Mouse (Mus musculus): ENCODE measurements around the gene Orai1.
"Not testable (repeated sequence)": the region's sequence is repeated elsewhere in the genome, so short reads cannot be mapped to it uniquely, and the experiment has no call there.

The Orai1 gene

DNA sequence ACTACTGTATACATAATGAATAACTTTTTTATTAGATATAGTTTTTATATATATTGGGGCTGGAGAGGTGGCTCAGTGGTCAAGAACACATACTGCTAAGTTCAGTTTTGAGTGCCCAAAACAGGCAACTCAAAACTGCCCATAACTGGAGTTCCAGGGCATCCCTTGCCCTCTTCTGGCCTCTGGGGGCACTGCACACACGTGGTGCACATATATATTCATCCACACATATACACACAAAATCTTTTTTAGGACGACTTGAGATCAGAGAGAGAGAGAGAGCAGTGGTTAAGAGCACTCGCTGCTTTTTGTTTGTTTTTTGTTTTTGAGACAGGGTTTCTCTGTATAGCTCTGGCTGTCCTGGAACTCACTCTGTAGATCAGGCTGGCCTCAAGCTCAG is 16.4 kb downstream of the Orai1 start:
- no peak for DNase-seq (ENCODE audit: low spot score in 2 of 2)

DNA sequence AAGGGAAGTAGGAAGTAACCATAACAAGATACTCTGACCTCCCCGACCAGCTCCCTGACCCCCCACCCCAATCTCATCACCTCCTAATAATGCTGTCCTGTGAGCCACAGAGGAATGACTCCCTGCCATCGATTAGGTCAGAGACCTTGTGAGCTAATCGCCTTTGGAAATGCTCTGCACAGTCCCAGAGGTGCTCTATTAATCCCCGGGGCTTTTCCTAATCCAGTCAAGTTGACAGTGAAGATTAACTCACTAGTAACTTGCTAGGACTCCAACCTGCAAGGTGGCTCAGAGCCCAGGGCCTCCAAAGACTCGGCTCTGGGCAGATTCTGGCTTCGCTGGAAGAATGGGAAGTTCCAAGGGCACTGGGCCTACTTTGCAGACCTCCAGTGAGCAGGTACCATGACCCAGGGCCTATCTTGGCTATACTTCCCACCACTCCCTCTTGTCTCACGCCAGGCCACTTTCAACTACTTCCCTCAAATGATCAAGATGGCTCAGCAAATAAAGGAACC is 18.8 kb downstream of the Orai1 start:
- DNase-seq (ENCODE audit: low spot score in 2 of 2), result no peak

DNA sequence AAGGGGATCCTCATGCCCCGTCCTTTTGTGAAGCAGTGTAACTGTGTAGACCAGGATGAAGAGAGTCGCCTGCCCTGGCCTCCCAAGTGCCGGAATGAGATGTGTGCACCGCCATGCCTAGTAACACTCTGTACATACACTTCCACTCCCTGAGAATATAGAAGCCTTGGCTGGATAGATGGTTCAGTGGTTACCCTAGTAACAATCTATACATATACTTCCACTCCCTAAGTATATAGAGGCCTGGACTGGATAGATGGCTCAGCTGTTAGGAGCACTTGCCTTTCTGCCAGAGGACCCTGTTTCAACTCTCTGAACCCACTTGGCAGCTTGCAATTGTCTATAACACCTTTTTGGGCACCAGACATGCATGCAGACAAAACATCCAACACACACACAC is 20.2 kb downstream of the Orai1 start:
- DNase-seq (ENCODE audit: low spot score in 2 of 2), result no peak

DNA sequence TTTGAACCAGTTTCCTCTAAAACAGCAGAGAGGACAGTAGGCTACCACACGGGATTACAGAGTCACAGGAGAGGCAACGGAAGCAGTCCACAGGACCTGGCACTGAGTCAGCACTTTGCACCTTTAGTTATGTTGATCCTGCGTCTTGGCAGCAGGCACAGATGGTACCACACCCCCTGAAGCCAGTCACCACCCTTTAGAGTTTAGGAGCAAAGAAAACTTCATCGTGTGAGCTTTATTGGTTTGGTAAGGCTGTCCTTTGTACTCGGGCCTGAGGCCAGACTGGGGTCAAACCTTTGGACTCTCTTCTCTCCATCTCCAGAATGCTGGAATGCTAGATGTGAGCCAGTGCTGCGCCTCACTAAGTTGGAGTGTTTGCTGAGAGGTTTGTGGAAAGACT is 20.7 kb downstream of the Orai1 start:
- DNase-seq (ENCODE audit: low spot score in 2 of 2), result no peak

- DNase-seq (ENCODE audit: low spot score in 2 of 2), result no peak
These were observed 23.2 kb downstream of the Orai1 start for GRCm38 (mm10) chr5:123038115-123038514.

- DNase-seq (ENCODE audit: low spot score in 2 of 2), result no peak
These were observed 24.4 kb downstream of the Orai1 start for GRCm38 (mm10) chr5:123039120-123039752.

DNA sequence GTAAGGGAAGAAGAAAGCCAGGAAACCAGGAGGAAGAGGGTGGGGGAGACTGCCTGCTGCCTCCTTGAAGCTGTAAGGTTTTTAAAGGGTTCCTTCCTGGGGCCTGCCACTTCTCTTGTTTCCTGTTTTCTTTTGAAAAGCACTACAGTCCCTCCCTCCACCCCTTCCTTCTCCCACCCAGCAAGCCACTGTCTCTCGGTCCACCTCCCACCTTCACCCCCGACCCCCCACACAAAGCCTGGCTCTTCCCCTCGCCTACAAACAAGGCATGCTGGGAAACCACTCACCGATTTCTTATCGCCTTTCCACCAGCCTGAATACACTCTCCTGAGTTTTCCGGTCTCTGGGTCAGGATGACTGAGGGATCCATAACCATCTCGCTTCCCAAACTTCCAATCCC is 25.9 kb downstream of the Orai1 start:
- DNase-seq (ENCODE audit: low spot score in 2 of 2), result no peak

DNA sequence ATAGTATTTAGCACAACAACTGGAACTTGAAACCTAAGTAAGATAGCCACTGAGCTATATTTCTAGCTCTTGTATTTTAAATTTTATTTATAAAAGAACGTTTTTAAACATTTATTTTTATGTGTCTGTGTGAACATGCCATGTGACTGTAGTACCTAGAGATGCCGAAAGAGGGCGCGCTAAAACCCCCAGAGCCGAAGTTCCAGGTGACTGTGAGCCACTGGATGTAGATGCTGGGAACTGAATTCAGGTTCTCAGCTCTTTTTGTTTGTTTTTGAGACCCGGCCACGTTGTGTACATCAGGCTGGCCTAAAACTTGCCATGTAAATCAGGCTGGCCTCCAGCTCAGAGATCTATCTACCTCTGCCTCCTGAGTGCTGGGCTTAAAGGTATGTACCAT is 29.0 kb downstream of the Orai1 start:
- DNase-seq (ENCODE audit: low spot score in 2 of 2), result no peak

GRCm38 (mm10) chr5:123045561-123046295 is 30.9 kb downstream of the Orai1 start:
- peak in 1 of 2 experiments; percentile 35 for DNase-seq (ENCODE audit: low spot score in 2 of 2)

GRCm38 (mm10) chr5:123046916-123047315 is 32.0 kb downstream of the Orai1 start, which contains the start of gene Morn3:
TSS of gene Morn3 (minus strand) at chr5:123047016.
- no peak for DNase-seq (ENCODE audit: low spot score in 2 of 2)

DNA sequence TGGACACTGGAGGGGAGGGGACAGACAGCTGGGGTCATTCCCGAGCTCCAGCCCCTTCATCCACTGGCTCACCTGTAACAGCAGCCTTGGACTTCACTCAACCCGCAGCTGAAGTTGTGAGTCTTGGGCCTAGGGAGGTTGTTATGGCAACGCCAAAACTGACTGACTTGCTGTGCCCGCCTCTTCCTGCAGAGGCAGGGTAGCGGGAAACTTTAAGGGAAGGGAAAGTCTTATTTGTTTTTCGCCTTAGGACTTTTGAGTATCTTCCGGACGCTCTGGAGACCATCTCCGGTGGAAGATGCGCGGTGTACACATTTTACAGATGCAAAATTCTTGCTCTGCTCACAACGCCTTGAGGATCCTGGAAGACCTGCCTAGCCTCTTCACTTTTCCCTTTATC is 34.4 kb downstream of the Orai1 start:
- no peak for DNase-seq (ENCODE audit: low spot score in 2 of 2)

DNA sequence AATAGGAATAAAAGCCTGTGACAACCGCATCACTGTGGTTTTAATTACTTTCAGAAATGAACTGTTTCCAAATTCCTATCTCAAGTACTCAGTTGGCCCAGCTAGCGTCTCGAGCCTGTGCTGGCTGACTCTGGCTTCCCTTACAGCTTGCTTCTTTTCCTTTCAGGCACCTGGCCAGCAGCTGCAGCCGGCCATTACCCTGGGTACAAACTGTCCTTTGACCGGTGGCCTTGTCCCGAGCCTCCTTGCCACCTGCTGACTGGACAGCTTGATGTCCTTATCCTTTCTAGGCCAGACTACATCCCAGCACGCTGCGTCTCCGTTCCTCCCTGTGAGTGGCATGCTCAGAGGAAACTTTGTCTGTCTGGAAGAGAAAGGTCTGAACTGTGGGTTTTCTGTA is 36.0 kb downstream of the Orai1 start:
- no peak for DNase-seq (ENCODE audit: low spot score in 2 of 2)

DNA sequence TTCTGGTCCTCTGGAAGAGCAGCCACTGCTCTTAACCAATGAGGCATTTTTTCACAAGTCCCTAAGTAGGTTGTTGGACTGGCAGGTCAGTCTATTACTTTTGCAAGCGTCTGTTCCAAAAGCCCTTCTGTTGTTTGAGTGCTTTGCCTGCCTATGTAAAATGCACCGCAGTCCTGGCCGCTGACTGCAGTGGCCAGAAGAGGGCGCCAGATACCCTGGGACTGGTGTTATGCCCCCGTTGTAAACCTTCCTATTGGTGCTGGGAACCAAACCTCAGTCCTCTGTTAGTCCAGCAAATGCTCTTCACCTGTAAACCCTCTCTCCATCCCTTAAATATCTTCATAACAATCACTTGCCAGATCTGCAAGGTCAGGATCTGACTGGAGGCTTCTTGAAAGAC is 36.9 kb downstream of the Orai1 start:
- no peak for DNase-seq (ENCODE audit: low spot score in 2 of 2)

- DNase-seq (ENCODE audit: low spot score in 2 of 2), result peak; percentile 97 to 99
These were observed 42.7 kb downstream of the Orai1 start for GRCm38 (mm10) chr5:123057366-123058250.

GRCm38 (mm10) chr5:123058251-123059102 is 43.6 kb downstream of the Orai1 start:
- no peak for DNase-seq (ENCODE audit: low spot score in 2 of 2)

DNA sequence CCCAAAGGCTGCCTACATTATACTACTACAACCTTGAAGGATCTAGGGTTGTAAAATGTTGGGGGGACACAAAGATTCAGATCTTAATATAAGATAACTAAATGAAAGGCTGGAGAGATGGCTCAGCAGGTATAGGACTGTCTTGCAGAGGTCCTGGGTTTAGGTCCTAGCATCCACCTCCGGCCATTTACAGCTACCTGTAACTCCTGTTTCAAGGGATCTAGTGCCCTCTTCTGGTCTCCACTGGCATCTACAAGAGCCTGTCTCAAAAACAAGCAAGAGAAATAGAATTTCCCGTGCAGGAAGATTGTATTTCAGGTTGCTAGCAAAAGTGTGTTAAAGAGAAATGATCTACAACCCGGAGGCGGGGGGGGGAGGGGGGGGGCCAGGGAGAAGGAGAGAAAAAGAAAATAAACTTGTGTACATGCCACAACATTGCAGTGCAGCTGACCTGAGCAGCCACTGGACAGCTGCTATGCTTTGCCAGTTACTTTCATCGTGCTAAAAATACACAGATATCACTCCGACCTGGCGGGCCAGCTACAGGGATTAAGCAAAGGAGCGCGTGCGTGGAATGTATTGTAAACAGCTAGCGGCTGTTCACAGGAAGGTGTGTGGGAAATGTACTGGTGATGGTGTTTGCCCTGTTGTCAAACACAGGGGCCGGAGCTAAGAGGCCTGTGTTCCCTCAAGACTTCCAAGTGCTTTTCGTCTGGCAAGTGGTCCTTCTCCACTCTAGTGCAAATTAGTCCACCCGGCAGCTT is 45.1 kb downstream of the Orai1 start:
- no peak for DNase-seq (ENCODE audit: low spot score in 2 of 2)

- no peak for DNase-seq (ENCODE audit: low spot score in 2 of 2)
These were observed 46.0 kb downstream of the Orai1 start for GRCm38 (mm10) chr5:123060706-123061401.

- not testable (repeated sequence) for DNase-seq (ENCODE audit: low spot score in 2 of 2)
These were observed 46.5 kb downstream of the Orai1 start for GRCm38 (mm10) chr5:123061402-123061749.

GRCm38 (mm10) chr5:123063141-123063540 is 48.3 kb downstream of the Orai1 start:
- DNase-seq (ENCODE audit: low spot score in 2 of 2), result no peak

DNA sequence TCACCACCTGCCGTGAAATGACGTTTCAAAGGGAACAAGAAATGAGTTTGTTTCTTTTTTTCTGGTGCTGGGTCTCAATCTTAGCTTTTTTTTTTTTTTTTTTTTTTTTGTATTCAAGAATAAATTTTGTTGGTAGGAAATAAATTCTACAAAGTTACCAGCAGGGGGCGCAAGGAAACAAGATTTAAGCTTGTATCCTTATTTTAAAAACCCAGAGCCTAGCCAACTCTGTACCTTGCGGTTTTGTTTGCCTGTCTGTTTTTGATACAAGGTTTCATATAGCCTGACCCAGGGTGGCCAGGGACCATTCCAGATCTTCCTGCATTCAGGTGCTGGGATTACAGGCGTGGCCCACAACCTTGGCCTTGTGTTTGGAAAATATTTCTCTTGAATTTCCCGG is 49.3 kb downstream of the Orai1 start:
- DNase-seq (ENCODE audit: low spot score in 2 of 2), result peak in 1 of 2 experiments; percentile 51

All from frontal cortex, postnatal 14 days (tissue).